Mouse (Mus musculus) mesoderm, embryonic 11.5 days (tissue): ENCODE results near the gene Pawr.
A peak's percentile ranks its signal among the peaks of the same experiment; 100 is the strongest.

ENCODE experiments used
- DNase-seq: peaks from one replicate; pipeline ENCODE4 v3.0.0-alpha.2; 2012; ENCODE audit warnings: low read depth, low spot score

Gene Pawr

DNA sequence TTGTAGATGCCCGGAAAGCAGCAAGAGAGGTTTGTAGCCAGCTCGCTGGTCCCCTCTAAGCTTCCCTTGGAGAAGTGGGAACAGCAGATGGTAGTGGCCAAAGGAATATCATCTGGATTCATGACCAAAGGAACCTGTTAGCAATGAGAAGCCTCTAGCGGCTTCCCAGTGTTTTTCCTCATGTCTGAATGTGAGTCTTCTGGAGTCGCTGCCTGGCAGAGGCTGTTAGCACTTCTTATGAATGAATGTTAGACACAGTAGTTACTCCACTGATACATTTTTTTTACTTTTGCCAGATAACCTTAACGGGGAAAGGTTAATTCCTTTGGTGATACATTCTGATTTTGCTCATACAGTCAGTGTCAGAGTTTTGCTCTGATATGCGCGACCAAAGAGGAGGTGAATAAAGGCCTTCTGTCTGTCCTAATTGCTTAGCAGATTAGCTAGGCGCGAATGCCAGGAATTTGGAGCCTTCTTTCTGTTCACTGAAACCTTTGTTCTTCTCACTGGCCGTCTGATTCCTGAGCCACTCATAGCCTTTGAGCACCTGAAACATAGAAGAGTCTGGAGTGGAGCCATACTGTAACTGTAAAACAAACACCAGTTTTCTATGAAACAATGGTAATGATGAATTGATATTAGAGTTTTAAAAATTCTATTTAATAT lies 22.9 kb downstream of the Pawr start:
- no peak for DNase-seq

DNA sequence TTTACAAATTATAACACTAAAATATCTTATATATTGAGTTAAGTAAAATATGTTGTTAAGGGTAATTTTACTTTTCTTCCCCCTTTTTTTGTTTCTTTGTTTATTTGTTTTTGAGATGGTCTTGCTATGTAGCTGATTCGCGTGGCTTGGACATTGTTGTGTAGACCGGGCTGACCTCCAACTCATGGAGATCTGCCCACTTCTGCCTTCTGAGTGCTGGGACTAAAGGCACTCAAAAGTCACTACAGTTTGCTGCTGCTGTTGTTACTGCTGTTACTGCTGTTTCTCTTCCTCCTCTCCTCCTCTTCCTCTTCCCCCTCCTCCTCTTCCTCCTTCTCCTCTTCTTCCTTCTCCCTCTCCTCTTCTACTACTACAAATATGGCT lies 23.5 kb downstream of the Pawr start:
- no peak for DNase-seq

DNA sequence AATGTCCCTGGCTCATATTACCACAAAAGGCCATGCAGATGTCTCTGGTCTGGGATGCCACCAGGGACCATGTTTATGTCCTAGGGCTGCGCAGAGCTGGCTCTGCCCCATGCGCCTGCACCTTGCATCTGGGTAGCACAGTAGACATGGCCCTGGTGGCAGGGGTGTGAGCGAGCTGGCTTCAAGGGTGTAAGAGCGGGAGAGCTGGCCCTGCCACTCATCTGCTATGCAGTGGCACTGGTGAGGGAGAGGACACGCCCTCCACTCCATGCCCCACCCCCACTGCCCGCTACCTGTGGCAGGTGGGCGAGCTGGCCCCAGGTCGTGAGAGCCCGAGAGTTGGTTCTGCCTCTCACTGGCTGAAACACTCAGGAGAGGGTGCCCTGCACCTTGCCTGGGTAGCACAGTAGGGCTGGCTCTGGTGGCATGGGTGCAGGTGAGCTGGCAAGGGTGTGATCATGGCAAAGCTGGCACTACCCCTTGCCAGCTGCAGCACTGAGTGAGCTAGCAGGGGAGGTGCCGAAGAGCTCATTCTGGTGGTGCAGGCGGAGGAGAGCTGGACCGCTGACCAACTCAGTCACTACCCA lies 24.8 kb downstream of the Pawr start:
- no peak for DNase-seq

DNA sequence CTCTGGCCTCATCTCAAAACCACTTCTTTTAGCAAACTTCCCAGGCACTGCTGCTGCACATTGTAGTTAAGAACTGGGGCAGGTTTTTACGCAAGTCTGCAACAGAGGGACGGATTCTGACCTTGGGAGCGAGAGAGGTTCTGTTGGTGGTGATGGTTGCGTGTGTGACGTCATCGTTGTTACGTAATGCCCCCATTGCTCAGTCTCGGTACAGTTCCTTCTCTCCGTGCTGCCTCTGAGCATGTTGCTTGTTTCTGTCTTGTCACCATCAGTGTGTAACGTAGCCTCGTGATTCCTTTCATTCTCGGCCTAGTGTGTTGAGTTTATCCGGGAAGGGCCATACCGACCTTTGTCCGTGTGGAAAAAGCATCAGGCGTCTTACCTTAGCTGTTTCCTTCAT lies 28.1 kb downstream of the Pawr start:
- DNase-seq = no peak

DNA sequence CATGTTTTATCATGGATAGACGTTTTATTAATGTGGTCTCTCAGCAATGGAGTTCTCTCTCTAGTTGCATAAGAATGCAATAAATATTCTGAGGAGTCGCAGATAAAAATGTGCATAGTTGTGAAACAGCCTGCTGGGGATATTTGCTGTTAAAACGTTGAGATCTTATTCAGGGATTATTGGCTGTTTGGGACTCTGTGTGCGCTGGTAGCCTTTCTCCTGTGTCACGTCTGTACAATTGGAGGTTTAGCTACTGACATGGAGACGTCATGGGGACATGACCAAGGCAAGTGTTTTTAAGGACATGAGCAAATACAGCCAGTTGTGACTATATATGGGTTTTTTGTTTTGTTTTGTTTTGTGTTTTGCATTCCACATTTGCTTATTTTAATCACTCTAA lies 28.9 kb downstream of the Pawr start:
- no peak for DNase-seq

DNA sequence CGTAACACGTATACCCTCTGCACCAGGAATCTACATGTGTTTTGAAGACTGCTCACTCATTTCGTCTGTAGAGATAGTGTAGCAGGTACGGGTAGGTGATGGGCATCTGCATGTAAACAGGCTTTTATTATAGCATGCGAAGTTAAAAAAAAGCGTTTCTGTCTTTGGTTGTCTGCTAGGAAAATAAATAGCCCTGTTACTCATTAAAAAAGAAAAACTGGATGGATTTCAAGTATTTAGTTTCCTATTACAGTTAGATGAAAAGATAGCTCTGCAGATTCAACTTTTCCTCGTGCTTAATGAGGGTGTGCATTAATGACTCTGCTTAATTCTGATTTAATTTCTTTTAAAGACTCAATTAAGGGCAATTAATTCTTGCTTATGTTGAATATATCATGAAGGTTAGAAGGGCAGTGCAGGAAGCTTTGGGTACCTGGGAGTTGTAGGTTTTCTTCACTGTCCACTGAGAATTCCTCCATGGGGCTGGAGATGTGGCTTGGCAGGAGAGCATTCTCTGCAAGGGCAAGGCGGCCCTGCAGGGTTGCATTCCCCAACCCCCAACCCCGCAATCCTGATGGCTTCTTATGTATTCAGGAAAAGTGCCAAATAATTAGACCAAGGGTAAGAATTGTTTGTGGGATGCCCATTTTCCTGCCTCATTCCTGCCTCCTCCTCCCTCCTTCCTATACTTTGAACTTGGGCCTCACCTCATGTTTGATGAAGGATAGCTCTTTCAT lies 29.7 kb downstream of the Pawr start:
- no peak for DNase-seq

DNA sequence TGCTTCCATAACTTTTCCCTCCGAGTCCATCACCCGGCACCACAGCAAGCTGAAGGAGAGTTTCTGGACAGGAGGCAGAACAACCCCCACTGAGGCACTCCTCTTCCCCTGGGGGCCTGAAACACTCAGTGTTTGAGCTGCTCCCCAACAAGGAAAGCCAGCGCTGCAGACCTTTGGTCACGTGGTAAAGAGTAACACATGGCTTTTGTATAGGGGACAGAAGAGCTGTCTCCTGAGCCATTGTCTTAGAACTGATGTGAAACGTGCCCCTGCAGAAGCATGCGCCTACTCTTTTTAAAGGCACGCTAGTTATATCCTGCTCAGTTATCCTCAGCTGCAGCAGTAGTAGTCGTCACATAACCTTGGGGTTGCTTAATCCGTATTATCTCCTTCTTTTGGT lies 32.0 kb downstream of the Pawr start:
- no peak for DNase-seq

DNA sequence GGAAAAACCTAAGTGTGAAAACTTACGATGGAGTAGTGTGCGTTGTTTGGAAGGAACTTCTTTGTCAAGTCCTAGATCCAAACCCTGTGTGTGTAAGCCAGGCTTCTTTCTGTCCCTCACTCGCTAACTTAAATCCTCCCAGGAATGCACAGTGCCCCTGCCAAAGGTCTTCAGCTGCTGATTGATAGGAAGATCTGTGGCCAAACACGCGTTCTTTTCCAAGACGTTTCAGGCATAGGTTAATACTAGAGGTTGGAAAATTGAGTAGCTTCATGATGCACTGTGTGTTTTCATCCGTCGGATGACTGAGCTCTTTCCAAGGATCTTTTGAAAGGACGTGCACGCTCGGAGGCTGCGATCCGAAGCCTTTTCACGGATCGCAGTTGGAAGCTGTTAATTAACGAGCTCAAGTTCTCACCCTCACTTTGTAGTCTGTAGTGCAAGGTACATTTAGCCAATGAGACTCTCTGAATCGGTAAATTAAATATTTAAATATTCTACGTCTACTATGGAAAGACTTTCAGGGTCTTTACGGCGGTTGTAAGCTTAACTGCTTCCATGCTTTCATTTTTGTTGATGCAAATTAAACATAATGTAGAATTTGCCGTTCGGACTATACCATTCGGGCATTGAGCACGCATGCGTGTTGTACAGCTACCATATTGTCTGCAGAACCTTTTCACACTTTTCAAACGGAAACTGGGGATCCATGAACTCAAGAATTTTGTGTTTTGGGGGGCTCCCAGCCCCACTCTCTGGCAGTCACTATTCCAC lies 33.2 kb downstream of the Pawr start:
- no peak for DNase-seq

DNA sequence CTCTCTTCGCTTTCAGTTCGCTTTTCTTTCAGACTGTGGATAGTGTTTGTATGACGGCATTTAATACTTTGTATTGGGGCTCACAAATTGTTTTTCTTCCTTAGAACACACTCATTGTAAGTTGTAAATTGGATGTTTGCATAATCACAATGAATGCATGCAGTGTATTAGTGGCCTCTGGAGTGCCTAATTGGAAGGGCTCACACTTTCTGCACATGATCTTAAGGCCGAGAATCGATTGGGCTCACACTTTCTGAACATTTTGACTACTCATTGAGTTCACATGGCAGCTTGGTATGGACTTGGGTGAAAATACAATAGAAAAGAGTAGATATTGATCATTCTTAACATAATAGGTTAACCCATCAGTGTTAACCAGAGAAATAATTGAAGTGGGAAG lies 34.3 kb downstream of the Pawr start:
- DNase-seq = no peak

DNA sequence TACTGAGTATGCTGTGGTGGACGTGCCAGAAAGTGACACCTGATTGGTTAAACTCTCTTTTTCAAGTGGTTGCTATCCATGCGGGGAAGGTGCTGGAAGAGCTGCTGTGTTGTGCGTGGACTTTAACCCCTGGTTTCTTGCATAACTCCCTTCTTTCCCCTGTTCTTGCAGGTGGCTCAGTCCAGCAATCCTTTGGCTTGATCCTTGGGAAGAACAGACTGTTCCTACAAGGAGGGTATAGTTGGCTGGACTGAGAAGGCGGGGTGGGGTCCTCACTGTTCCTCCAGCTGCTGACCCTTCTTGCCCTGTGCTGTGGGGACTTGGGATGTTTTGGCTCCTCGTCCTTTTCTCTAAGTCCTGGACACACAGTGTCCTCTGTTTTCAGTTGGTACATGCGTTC lies 36.4 kb downstream of the Pawr start:
- DNase-seq = no peak

DNA sequence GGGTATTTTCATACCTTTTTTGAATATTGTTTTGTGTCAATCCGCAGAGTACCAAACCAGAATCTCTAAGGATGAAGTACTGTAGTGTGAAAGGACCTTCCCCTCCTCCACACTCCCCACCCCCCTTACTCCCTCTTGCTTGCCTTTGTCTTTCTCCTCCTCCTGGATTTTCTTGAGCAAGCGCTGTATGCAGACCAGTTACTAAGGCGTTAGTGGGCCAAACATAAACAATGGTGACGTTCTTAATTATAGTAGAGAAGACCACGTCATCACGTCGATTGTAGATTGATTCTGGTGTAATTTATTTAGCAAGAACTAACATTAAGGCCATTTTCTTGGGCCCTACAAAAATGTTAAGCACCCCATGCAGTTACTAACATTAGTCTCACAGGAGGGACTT lies 40.3 kb downstream of the Pawr start:
- no peak for DNase-seq

DNA sequence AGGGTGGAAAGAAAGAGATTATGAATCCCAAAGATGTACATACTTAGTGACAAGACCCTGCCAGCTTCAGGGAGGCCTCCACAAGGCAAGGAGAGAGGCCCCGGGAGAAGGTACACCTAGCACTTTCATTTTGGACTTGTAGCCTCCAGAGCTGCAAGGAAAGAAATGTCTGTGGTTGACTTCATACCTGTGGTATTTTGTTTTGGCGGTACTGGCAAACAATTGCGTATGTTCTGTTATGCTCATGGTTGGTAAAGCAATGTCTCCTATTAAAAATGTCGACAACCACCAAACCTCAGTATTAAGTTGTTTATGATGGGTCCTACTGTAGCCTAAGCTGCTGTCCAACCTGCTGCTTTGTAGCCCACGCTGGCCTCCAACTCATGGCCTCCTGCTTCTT lies 40.9 kb downstream of the Pawr start:
- no peak for DNase-seq

DNA sequence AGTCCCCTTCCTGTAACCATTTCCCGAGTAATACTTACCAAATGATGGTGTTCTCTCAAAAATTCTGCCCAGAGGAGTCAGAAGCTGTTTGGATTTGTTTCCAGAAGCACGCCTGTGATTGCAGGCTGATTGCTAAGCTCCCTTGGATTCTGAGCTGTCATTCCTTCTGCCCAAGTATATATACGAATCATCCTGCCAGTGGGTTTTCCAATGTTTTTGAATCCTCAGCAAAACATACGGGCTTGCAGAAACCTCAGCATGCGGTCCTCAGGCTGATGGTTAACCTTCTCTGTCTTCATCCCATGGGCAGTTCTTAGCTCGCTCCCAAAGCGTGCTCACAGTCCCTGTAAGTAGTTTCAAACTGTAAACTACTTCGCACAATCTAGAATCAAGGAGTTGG lies 43.9 kb downstream of the Pawr start:
- DNase-seq = no peak

DNA sequence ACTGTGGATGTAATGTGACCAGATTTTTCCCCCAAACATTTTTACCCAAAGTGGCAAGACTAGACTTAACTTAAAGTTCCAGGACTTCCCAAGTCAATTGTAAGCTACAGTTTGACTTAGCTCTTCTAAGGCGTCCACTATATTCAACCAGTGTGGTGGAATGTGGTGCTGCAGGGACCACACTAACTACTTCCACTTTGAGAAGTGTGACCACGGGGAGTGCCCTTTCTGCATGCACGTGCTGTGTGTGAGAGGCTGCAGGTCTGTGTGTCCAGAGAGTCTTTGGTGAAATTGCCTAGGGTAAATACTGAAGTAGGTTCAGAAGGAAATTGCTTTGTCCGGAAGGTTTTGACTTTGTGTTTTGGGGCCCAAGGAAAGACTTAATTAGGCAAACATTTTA lies 44.4 kb downstream of the Pawr start:
- no peak for DNase-seq

DNA sequence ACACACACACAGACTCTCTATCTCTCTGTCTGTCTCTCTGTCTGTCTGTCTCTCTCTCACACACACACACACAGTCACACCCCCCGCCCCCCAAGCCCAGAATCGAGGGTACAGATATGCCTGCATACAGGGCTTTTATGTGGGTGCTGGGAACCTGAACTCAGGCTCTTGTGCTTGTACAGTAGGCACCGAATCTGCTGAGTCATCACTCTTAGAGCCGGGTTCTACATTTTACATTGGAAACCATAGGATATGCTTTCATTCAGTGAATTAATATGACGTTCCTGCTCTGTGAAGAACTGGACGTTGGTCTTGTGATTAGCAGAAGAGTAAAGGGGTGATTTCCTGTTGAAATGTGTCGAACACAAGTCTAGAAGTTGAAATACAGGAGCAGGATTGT lies 45.4 kb downstream of the Pawr start:
- DNase-seq = no peak

DNA sequence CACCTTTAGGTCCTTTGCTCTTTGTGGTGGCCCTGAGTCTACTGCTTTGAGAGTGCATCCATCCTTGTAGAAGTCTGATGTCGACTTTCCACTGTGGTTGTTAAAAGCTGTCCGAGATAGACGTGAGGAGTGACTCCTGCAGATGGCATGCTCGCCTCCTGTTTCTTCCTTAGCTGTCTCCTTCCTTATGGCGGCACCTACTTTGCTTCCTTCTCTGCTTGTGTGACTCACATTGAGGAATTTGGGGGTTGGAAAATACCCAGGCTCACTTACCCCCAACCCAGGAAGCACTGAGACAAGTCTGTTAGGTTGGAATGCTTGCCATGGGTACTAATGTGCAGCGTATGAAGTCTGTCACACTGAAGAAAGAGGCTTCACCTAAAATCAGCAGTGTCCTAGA lies 46.1 kb downstream of the Pawr start:
- DNase-seq = no peak

DNA sequence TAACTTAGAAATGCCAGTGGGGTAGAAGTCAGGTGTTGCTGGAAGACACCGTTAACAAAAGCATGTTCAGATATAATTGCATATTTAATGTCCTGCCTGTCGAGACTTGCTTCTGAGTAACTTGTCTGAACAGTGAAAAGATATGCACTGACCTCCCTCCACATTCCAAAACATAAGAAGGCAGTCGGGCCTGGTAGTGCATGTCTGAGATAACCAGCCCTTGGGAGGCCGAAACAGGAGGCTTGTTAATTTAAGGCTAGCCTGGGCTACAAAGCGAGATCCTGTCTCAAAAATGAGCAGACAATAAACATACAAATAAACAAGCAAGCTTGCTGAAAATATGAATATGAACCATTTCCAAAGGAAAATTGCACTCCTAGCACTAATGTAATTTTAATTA lies 46.6 kb downstream of the Pawr start:
- DNase-seq = no peak

DNA sequence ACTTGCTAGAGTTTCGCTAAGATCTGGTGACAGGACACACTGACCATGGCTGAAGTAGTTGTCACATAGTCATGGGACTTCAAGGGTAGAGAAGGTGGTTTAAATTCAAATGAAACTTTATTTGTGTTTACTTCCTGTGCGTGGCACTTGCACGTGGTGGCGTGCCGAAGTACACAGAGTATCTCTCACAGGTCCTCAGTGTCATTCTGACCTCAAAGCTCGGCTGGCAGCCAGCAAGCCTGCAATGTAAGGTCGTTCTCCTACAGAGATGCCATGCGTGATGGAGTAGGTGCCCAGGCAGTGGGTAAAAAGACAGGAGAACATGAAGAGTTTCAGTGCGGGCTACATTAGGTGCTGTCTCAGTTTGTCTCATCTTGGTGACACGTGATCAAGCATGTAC lies 48.8 kb downstream of the Pawr start:
- no peak for DNase-seq

DNA sequence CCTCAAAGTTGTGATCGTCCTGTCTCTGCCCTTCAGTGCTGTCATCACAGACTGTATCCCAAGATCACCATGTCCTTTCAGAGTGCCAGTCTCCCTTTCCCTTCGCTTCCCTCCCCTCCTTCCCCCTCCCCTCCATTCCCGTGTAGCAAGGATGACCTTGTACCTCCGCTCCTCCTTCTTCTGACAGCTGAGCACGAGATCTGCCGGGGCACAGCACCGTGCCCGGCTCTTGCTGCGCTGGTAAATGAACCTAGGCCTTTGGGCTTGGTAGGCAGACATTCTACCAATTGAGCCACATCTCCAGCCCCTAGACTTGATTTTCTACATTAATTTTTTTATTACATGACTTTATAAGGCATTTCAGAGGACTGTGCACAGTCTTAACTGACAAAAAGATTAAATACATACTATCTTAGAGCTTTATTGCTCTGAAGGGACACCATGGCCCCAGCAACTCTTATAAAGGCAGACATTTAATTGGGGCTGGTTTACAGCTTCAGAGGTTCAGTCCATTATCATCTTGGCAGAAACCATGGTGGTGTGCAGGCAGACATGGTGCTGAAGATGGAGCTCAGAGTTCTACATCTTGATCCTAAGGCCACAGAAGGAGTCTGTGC lies 52.3 kb downstream of the Pawr start:
- no peak for DNase-seq

DNA sequence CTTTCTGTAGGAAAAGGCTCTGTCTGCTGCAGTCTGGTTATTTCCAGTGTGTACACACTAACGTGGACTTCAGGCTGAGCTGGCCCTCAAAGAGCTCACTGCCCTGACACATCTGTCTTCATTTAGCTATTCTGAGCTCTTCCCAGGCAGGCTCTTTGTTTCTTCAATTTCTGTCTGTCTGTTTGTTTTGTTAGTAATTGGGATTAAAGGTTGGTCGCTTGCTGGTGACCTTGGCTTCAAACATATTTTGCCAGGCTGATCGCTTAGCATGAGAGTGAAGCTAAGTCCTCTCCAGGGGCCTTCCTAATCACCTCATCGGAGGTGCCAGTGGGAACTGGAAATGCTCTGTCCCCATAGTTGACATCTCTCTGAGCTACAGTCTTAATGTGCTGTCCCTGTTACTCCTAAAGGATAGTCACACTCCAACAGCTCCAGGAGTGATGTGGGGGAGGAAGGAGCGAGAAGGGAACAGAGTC lies 53.6 kb downstream of the Pawr start:
- DNase-seq = peak; percentile 49

DNA sequence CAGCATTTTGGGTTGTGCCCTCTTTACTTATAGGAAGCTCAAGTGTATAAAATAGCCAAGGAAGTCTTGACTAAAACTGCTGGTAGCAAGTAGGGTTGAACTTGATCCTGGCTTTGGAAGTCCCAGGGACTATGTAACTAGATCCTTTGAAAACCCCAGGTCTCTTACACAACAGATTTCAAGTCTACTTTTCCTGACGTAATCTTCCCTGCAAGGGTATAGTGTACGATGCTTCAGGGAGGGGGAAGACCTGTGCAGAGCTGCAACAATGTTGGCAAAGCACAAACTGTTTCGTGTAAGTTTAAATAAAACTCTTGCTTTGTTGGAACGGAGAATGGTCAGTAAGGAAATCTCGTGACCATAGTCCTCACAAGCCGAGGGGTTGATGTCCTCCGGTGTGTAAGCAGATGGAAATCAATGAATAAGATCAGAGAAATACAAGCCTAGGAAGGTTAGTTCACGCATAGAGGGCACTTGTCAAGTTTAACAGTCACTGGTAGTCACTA lies 56.5 kb downstream of the Pawr start:
- no peak for DNase-seq
